Mouse (Mus musculus): ENCODE measurements around the gene Gm44503. TPM values are rescaled to one million over a fixed set of nuclear protein-coding genes. Genes with fewer than 3 reads are reported as not detected.

Gm44503 gene
- total and polyA plus RNA-seq, 3 experiments, result 0.04 TPM; not detected in 2

GRCm38 (mm10) chr9:73049833-73050232, 91.2 kb downstream of the Gm44503 start:
- peaks cover 5% of the 10 kb centered on the region for H3K36me3 ChIP-seq (replicated peaks)
- peaks cover 19% of the 10 kb centered on the region for H3K4me1 ChIP-seq (ENCODE audit: insufficient read depth, low read depth, low read length)
- H3K9me3 ChIP-seq (replicated peaks), result no peaks in the 10 kb centered on the region
- DNase-seq (ENCODE audit: low spot score) (no peak), ATAC-seq (ENCODE audit: extremely low read depth, insufficient number of reproducible peaks, low FRiP score, poor library complexity, severe bottlenecking) (no peak)
- no peaks in the 10 kb centered on the region for H3K27me3 ChIP-seq (ENCODE audit: insufficient read depth, low read length)
- no peak overlapping the region for H3K4me3 ChIP-seq (ENCODE audit: low read depth, low read length)
- TF ChIP-seq TAL1 (conservative IDR thresholded peaks at IDR 0.05; ENCODE audit: low read depth, low read length), result no peak
- TF ChIP-seq GATA2 (IDR thresholded peaks at IDR 0.05; ENCODE audit: borderline replicate concordance, low read depth, low read length), result no peak
- no peak for TF ChIP-seq GATA1 (IDR thresholded peaks at IDR 0.05; ENCODE audit: borderline replicate concordance, low read length)
- no peak for TF ChIP-seq CTCF (IDR thresholded peaks at IDR 0.05; ENCODE audit: low read depth, low read length)
- no peak for TF ChIP-seq POLR2AphosphoS5 (IDR thresholded peaks at IDR 0.05; ENCODE audit: insufficient replicate concordance, low read depth, low read length)

- H3K4me3 ChIP-seq (ENCODE audit: low read depth, low read length), result no peak overlapping the region
- DNase-seq (ENCODE audit: low spot score) (no peak), ATAC-seq (ENCODE audit: extremely low read depth, insufficient number of reproducible peaks, low FRiP score, poor library complexity, severe bottlenecking) (no peak)
- no peaks in the 10 kb centered on the region for H3K9me3 ChIP-seq (replicated peaks)
- H3K27me3 ChIP-seq (ENCODE audit: insufficient read depth, low read length), result no peaks in the 10 kb centered on the region
- H3K36me3 ChIP-seq (replicated peaks), result peaks cover 10% of the 10 kb centered on the region
- TF ChIP-seq GATA1 (IDR thresholded peaks at IDR 0.05; ENCODE audit: borderline replicate concordance, low read length) (no peak), POLR2AphosphoS5 (IDR thresholded peaks at IDR 0.05; ENCODE audit: insufficient replicate concordance, low read depth, low read length) (no peak)
- H3K4me1 ChIP-seq (ENCODE audit: insufficient read depth, low read depth, low read length), result peaks cover 11% of the 10 kb centered on the region
Measured at GRCm38 (mm10) chr9:73050606-73051005, 92.0 kb downstream of the Gm44503 start.

GRCm38 (mm10) chr9:73055441-73055911, 96.8 kb downstream of the Gm44503 start:
- Histone ChIP-seq H3K36me3 (replicated peaks) (peaks cover 12% of the 10 kb centered on the region), H3K9me3 (replicated peaks) (no peaks in the 10 kb centered on the region), H3K27me3 (ENCODE audit: insufficient read depth, low read length) (no peaks in the 10 kb centered on the region), H3K4me1 (ENCODE audit: insufficient read depth, low read depth, low read length) (peaks cover 5% of the 10 kb centered on the region; the same call in 1 of the 2 replicates), H3K4me3 (ENCODE audit: low read depth, low read length) (no peak overlapping the region)
- DNase-seq (ENCODE audit: low spot score), result no peak
- TF ChIP-seq CTCF (IDR thresholded peaks at IDR 0.05; ENCODE audit: low read depth, low read length) (no peak), GATA1 (IDR thresholded peaks at IDR 0.05; ENCODE audit: borderline replicate concordance, low read length) (no peak), GATA2 (IDR thresholded peaks at IDR 0.05; ENCODE audit: borderline replicate concordance, low read depth, low read length) (no peak), TAL1 (conservative IDR thresholded peaks at IDR 0.05; ENCODE audit: low read depth, low read length) (no peak), POLR2AphosphoS5 (IDR thresholded peaks at IDR 0.05; ENCODE audit: insufficient replicate concordance, low read depth, low read length) (no peak)
- no peak for ATAC-seq (ENCODE audit: extremely low read depth, insufficient number of reproducible peaks, low FRiP score, poor library complexity, severe bottlenecking)

- ATAC-seq (ENCODE audit: extremely low read depth, insufficient number of reproducible peaks, low FRiP score, poor library complexity, severe bottlenecking), result no peak
- H3K27me3 ChIP-seq (ENCODE audit: insufficient read depth, low read length), result no peaks in the 10 kb centered on the region
- no peak overlapping the region for H3K4me3 ChIP-seq (ENCODE audit: low read depth, low read length)
- DNase-seq (ENCODE audit: low spot score), result no peak
- no peaks in the 10 kb centered on the region for H3K9me3 ChIP-seq (replicated peaks)
- peaks cover 2% of the 10 kb centered on the region; the same call in 1 of the 2 replicates for H3K4me1 ChIP-seq (ENCODE audit: insufficient read depth, low read depth, low read length)
- TF ChIP-seq CTCF (IDR thresholded peaks at IDR 0.05; ENCODE audit: low read depth, low read length), result no peak
- no peak for TF ChIP-seq GATA2 (IDR thresholded peaks at IDR 0.05; ENCODE audit: borderline replicate concordance, low read depth, low read length)
- TF ChIP-seq GATA1 (IDR thresholded peaks at IDR 0.05; ENCODE audit: borderline replicate concordance, low read length), result no peak
- no peak for TF ChIP-seq TAL1 (conservative IDR thresholded peaks at IDR 0.05; ENCODE audit: low read depth, low read length)
- no peak for TF ChIP-seq POLR2AphosphoS5 (IDR thresholded peaks at IDR 0.05; ENCODE audit: insufficient replicate concordance, low read depth, low read length)
- peaks cover 16% of the 10 kb centered on the region for H3K36me3 ChIP-seq (replicated peaks)
Measured at GRCm38 (mm10) chr9:73059224-73059623, 100.6 kb downstream of the Gm44503 start.

GRCm38 (mm10) chr9:73063621-73064290, 105.1 kb downstream of the Gm44503 start:
- no peak for ATAC-seq (ENCODE audit: extremely low read depth, insufficient number of reproducible peaks, low FRiP score, poor library complexity, severe bottlenecking)
- H3K36me3 ChIP-seq (replicated peaks), result peaks cover 9% of the 10 kb centered on the region

More at GRCm38 (mm10) chr9:73063621-73064290, 105.1 kb downstream of the Gm44503 start:
- no peak for TF ChIP-seq POLR2AphosphoS5 (IDR thresholded peaks at IDR 0.05; ENCODE audit: insufficient replicate concordance, low read depth, low read length)
- Histone ChIP-seq H3K4me1 (ENCODE audit: insufficient read depth, low read depth, low read length) (peaks cover 2% of the 10 kb centered on the region; the same call in 1 of the 2 replicates), H3K9me3 (replicated peaks) (no peaks in the 10 kb centered on the region), H3K27me3 (ENCODE audit: insufficient read depth, low read length) (no peaks in the 10 kb centered on the region), H3K4me3 (ENCODE audit: low read depth, low read length) (no peak overlapping the region)
- no peak for DNase-seq (ENCODE audit: low spot score)

Other genes with a start within 250 kb of the Gm44503 start
- not detected in 2 replicates for gene Prtg, start 152.0 kb upstream of the Gm44503 start, total RNA-seq (2014; fragmentation: Nextera tagmentation)
- gene Prtg, start 152.0 kb upstream of the Gm44503 start, total RNA-seq (2017), result 0.22 and 0.23 TPM in 2 replicates
- gene Prtg, start 152.0 kb upstream of the Gm44503 start, polyA plus RNA-seq (2012), result not detected in 2 replicates
- not detected in 2 replicates for gene Pygo1, start 33.2 kb upstream of the Gm44503 start, total RNA-seq (2014; fragmentation: Nextera tagmentation)
- gene Pygo1, start 33.2 kb upstream of the Gm44503 start, total RNA-seq (2017), result 0.16 TPM in 1 of 2 replicates, not detected in the other
- gene Pygo1, start 33.2 kb upstream of the Gm44503 start, polyA plus RNA-seq (2012), result not detected in 2 replicates
- gene Dyx1c1, start 67 bp upstream of the Gm44503 start, total RNA-seq (2014; fragmentation: Nextera tagmentation), result 1.9 and 2.1 TPM in 2 replicates
- 0.17 and 0.22 TPM in 2 replicates for gene Dyx1c1, start 67 bp upstream of the Gm44503 start, total RNA-seq (2017)
- gene Dyx1c1, start 67 bp upstream of the Gm44503 start, polyA plus RNA-seq (2012), result 0.03 TPM in 1 of 2 replicates, not detected in the other
- gene Ccpg1os, start 26.5 kb downstream of the Gm44503 start, total RNA-seq (2014; fragmentation: Nextera tagmentation), result 26.4 and 30.3 TPM in 2 replicates
- gene Ccpg1os, start 26.5 kb downstream of the Gm44503 start, total RNA-seq (2017), result 17.7 and 17.9 TPM in 2 replicates
- gene Ccpg1os, start 26.5 kb downstream of the Gm44503 start, polyA plus RNA-seq (2012), result 0.51 and 1.2 TPM in 2 replicates
- gene Ccpg1, start 26.6 kb downstream of the Gm44503 start, total RNA-seq (2014; fragmentation: Nextera tagmentation), result 12.2 and 13.2 TPM in 2 replicates
- 12.8 and 13.1 TPM in 2 replicates for gene Ccpg1, start 26.6 kb downstream of the Gm44503 start, total RNA-seq (2017)
- 1.4 and 2.0 TPM in 2 replicates for gene Ccpg1, start 26.6 kb downstream of the Gm44503 start, polyA plus RNA-seq (2012)
- gene Pigb, start 81.5 kb downstream of the Gm44503 start, total RNA-seq (2014; fragmentation: Nextera tagmentation), result 42.6 and 49.1 TPM in 2 replicates
- gene Pigb, start 81.5 kb downstream of the Gm44503 start, total RNA-seq (2017), result 5.8 and 6.6 TPM in 2 replicates
- gene Pigb, start 81.5 kb downstream of the Gm44503 start, polyA plus RNA-seq (2012), result 1.4 and 2.0 TPM in 2 replicates
- 5.4 and 5.9 TPM in 2 replicates for gene Rab27a, start 86.0 kb downstream of the Gm44503 start, total RNA-seq (2014; fragmentation: Nextera tagmentation)
- gene Rab27a, start 86.0 kb downstream of the Gm44503 start, total RNA-seq (2017), result 50.4 and 50.7 TPM in 2 replicates
- gene Rab27a, start 86.0 kb downstream of the Gm44503 start, polyA plus RNA-seq (2012), result 6.7 and 8.2 TPM in 2 replicates
- not detected in 2 replicates for gene Khdc3, start 143.0 kb downstream of the Gm44503 start, total RNA-seq (2014; fragmentation: Nextera tagmentation)
- 0.98 and 1.3 TPM in 2 replicates for gene Khdc3, start 143.0 kb downstream of the Gm44503 start, total RNA-seq (2017)
- gene Khdc3, start 143.0 kb downstream of the Gm44503 start, polyA plus RNA-seq (2012), result 0.05 TPM in 1 of 2 replicates, not detected in the other
- gene Gm20509, start 143.6 kb downstream of the Gm44503 start, total RNA-seq (2014; fragmentation: Nextera tagmentation), result not detected in 2 replicates
- not detected in 2 replicates for gene Gm20509, start 143.6 kb downstream of the Gm44503 start, total RNA-seq (2017)
- not detected in 2 replicates for gene Gm20509, start 143.6 kb downstream of the Gm44503 start, polyA plus RNA-seq (2012)
- gene Rsl24d1, start 154.6 kb downstream of the Gm44503 start, total RNA-seq (2014; fragmentation: Nextera tagmentation), result 105 and 123 TPM in 2 replicates
- gene Rsl24d1, start 154.6 kb downstream of the Gm44503 start, total RNA-seq (2017), result 187 and 256 TPM in 2 replicates
- 10.0 and 35.4 TPM in 2 replicates for gene Rsl24d1, start 154.6 kb downstream of the Gm44503 start, polyA plus RNA-seq (2012)

All from G1E (cell line).